Mouse (Mus musculus) frontal cortex, adult 2 months (tissue): Measurements from ENCODE around the gene Efna5. TPM values are rescaled to one million over a fixed set of nuclear protein-coding genes. Genes with fewer than 3 reads are reported as not detected.
A peak's percentile ranks its signal among the peaks of the same experiment; 100 is the strongest.

Experiments
- DNase-seq, 2 experiments: peaks; one replicate each; pipeline ENCODE4 v3.0.0; 2022; ENCODE audit warnings: low spot score in 1 of 2; ENCODE audit errors: extremely low spot score in 1 of 2
- polyA plus RNA-seq: library from polyadenylated mRNA; depleted of rRNA; stranded (reverse); fragments of >200 nt; gene quantifications from 2 replicates; pipeline ENCODE4 v1.2.3, GENCODE M21; 2012

Gene Efna5
- polyA plus RNA-seq, 1 experiment = 8.7 TPM

DNA sequence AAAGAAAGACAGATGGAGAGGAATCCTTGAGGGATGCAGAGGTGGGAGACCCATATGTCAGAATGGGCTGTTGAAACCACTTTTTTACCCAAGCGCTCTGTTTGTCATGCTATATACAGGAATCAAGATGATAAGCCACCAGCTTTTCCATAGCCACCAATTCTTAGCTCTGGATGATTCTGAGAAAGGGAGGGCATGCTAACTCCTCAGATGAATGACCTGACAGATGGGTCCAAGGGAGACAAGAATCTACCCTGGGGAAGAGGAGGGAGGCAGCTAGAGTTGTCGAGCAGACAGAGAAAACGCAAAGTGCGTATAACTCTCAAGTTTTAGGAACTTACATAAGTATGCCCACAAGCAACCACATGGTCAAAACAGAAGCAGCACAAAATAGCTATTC lies 126.5 kb downstream of the Efna5 start:
- peak; percentile 28 to 54 for DNase-seq

GRCm38 (mm10) chr17:62752381-62752889 lies 128.7 kb downstream of the Efna5 start:
- DNase-seq = no peak

- no peak for DNase-seq
Observed at GRCm38 (mm10) chr17:62750647-62751046, 130.5 kb downstream of the Efna5 start.

- DNase-seq = no peak
Observed at GRCm38 (mm10) chr17:62748803-62749619, 132.1 kb downstream of the Efna5 start.

DNA sequence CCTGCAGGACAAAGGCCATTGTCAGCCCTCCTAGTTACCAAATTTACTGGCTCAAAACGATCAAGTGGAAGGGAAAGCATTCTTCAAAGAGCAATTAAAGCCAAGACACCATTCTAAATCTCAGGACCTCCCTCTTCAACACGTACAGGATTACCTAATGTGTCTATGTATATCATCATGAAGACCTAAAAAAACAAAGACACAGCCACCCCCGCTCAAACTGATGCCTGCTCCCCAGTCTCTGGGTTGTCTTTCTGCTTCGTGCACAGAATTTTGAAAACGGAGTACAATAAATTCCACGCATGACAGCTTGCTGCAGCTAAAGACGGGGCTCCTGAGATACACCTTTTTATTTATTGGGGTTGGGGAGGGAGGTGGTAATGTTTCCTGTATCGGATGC lies 133.7 kb downstream of the Efna5 start:
- peak in 1 of 2 experiments; percentile 25 for DNase-seq

DNA sequence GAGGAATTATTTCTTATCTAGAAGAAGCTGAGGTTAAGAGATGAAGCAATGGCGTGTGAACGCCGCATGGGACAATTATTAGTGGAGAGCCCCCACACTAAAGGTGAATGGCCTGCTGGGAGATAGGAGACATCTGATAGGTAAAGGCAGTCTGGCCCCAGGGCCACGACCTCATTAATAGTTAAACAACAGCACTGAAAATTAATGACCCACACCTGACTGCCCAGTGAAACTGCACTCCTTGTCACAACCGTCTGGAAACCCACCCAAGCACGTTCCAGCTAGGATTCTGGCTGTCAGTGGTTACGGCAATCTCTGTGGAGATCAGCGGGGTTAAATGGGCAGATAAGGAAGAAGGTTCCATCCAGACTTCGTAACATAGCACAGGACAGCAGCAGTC lies 134.3 kb downstream of the Efna5 start:
- no peak for DNase-seq

- no peak for DNase-seq
Observed at GRCm38 (mm10) chr17:62745286-62745685, 135.8 kb downstream of the Efna5 start.

DNA sequence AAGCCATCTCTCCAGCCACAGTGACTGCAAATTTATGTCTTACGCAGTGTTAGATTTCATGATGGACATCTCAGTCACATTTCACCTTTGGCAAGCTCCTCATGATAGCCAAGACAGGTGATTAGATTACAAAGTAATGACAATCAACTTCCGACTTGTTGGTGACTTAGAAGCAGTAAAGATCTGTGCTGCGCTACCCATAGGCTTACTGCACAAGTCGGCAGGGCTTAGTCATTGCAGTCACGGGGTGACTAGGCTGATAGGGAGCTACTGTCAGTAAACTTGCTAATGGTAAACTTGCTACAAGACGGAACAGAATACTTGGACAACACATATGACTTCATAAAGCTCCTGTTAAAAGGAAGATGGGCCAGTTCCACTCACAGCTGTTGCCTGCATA lies 136.9 kb downstream of the Efna5 start:
- no peak for DNase-seq

DNA sequence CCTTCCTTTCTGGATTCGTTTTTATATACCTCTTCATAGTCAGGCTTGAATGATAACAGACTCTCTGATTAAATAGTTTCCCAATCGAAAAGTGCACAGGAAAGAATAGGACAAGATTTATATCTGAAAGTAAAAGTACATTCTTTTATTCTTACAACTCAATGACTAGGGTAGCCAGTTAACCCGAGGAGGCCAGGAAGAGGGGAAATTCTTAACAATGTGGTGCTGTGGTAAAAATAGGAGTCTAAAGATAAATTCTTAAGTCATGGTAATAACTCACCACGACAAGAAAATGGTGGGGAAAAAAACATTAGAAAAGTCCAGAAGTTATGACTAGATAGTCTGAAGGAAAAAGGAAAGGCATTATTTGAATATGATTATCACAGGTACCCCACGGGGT lies 139.4 kb downstream of the Efna5 start:
- no peak for DNase-seq

- DNase-seq = no peak
Observed at GRCm38 (mm10) chr17:62741020-62741419, 140.1 kb downstream of the Efna5 start.

DNA sequence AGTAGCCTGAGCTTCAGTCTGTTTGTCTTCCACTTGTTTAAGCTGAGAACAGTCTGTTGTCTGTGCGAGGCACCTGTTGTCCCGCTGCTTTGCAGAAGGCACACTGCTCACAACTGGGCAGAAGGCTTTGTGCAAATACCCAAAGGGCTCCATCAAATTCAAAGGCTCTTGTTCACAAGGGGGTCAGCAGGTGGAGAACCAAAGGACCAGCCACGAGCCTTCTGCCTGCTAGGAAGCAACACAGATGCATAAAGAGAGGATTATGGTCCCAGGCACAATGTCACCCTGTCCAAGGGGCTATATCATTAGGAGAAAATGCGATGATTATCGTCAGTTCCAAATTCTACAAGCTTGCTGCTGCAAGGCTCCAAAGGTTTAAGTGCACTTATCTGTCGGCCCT lies 141.1 kb downstream of the Efna5 start:
- no peak for DNase-seq

- no peak for DNase-seq
Observed at GRCm38 (mm10) chr17:62737404-62737803, 143.7 kb downstream of the Efna5 start.

GRCm38 (mm10) chr17:62735943-62736342 lies 145.2 kb downstream of the Efna5 start:
- DNase-seq = no peak

GRCm38 (mm10) chr17:62734901-62735300 lies 146.2 kb downstream of the Efna5 start:
- no peak for DNase-seq

- no peak for DNase-seq
Observed at GRCm38 (mm10) chr17:62734067-62734466, 147.1 kb downstream of the Efna5 start.

- DNase-seq = no peak
Observed at GRCm38 (mm10) chr17:62729754-62730470, 151.2 kb downstream of the Efna5 start.

GRCm38 (mm10) chr17:62728142-62728917 lies 152.8 kb downstream of the Efna5 start:
- no peak for DNase-seq

GRCm38 (mm10) chr17:62726102-62726501 lies 155.0 kb downstream of the Efna5 start:
- peak in 1 of 2 experiments; percentile 29 for DNase-seq

DNA sequence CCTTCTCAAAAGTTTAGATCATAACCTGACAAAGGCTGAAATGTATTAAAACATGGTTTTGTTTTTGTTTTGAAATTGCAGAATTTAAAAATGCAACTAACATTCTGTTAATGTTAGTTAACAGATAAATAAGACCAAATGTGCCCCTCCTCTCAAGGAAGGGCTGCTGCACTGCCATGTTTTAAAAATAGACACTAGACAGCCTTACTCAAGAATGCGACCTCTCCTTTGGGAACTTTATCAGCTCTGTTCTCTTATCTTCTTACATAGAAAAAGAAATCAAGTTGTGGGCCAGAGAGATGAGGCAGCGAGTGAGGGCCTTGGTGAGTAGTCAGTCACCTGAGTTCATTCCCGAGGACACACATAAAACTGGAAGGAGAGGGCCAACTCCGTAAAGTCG lies 158.2 kb downstream of the Efna5 start:
- DNase-seq = no peak

- DNase-seq = no peak
Observed at GRCm38 (mm10) chr17:62721595-62721994, 159.5 kb downstream of the Efna5 start.
